Mouse (Mus musculus) heart, embryonic 10.5 days (tissue): ENCODE results near the gene Pou3f1. TPM values are rescaled to one million over a fixed set of nuclear protein-coding genes. Genes with fewer than 3 reads are reported as not detected.
A peak's percentile ranks its signal among the peaks of the same experiment; 100 is the strongest.

ENCODE experiments used
- DNase-seq: peaks from one replicate; pipeline ENCODE4 v3.0.0-alpha.2; 2017; ENCODE audit warnings: low spot score
- H3K27ac ChIP-seq: fragments of 300-500 bp; sonication (generic); 2 replicates; pipeline ENCODE4 v1.5.1; 2016; ENCODE audit warnings: mild to moderate bottlenecking
- H3K27me3 ChIP-seq: fragments of 300-500 bp; sonication (generic); 2 replicates; pipeline ENCODE4 v1.6.1; 2016; ENCODE audit warnings: mild to moderate bottlenecking; ENCODE audit not compliant: poor library complexity, insufficient read depth, severe bottlenecking
- H3K36me3 ChIP-seq: fragments of 300-500 bp; sonication (generic); 2 replicates; pipeline ENCODE4 v1.6.1; 2016; ENCODE audit warnings: mild to moderate bottlenecking, moderate library complexity
- H3K4me1 ChIP-seq: fragments of 300-500 bp; sonication (generic); 2 replicates; pipeline ENCODE4 v1.6.1; 2016; ENCODE audit warnings: mild to moderate bottlenecking
- H3K4me3 ChIP-seq: fragments of 300-500 bp; sonication (generic); 2 replicates; pipeline ENCODE4 v1.5.1; 2016; ENCODE audit warnings: mild to moderate bottlenecking, moderate library complexity
- H3K9me3 ChIP-seq: fragments of 300-500 bp; sonication (generic); 2 replicates; pipeline ENCODE4 v1.6.1; 2016; ENCODE audit warnings: mild to moderate bottlenecking, moderate library complexity
- WGBS: fragments of 180-500 bp; shearing (Covaris S2); methylation state at CpG from one replicate; pipeline ENCODE4 v1.1.7; 2016; 5-methylcytosine and 5-hydroxymethylcytosine counted together
- polyA plus RNA-seq: library from polyadenylated mRNA; unstranded; fragments of >200 nt; fragmentation: Nextera tagmentation; extraction: Ambion mirVana; gene quantifications from 2 replicates; pipeline ENCODE4 v1.2.1, GENCODE M21; 2016

The Pou3f1 gene
- polyA plus RNA-seq, 1 experiment from 2014 or later, result 0.35 TPM

DNA sequence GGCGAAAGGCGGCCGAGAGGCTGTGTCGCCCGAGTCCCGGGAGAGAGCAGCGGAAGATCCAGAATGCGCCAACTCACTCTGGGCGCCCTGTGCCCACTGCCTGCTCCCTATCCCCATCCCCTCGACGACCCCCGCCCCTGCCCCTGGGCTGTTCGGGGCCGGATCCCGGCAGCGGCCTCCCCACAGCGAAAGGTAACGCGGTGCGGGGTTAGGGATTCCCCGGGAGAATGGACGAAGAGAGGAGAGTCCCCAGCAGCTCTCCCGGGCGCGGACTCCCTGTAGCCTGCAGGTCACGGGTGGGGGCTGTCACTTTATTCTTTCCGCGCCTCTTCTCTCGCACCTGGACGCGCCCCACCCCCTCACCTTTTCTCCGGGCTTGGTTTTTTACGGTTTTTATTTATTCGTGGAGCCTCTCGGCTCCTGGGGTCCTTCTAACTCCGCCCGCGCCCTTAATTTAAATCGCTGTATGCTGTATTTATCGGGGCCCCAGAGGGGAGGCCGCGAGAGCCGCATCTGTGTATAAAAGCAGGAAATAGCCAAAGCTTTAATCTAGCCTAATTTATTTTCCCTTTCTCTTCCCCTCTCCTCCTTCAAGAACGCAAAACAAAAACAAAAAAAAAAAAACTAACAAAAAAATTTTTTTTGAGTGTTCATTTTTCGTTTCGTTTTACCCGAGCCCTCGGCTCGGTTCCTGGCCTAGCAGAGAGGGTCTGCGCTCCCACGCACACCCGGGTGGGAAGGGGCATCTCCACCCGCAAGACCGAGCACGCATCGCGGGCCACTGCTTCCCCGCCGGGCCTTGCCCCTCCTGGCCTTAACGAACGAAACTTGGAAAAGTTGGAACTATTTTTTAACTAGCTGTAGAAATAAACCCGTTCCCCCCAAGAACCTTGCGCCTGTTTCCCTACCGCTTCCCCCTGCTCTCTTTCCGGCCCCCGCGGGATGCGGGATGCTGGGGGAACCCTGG, 2.9 kb downstream of the Pou3f1 start:
- no peak for DNase-seq
- Histone ChIP-seq H3K27ac (no peak overlapping the region), H3K4me1 (peaks cover 31% of the 10 kb centered on the region), H3K4me3 (peak overlapping the region; percentile 83), H3K27me3 (peaks cover 98% of the 10 kb centered on the region), H3K9me3 (no peaks in the 10 kb centered on the region), H3K36me3 (no peaks in the 10 kb centered on the region)
- 2% methylated on average over 68 of the region's 68 CpGs for WGBS

- no peak for DNase-seq
- peaks cover 98% of the 10 kb centered on the region for H3K27me3 ChIP-seq
- no peaks in the 10 kb centered on the region for H3K36me3 ChIP-seq
- 46% methylated on average over 3 of the region's 3 CpGs for WGBS
- H3K9me3 ChIP-seq, result no peaks in the 10 kb centered on the region
- H3K27ac ChIP-seq, result no peak overlapping the region
- H3K4me3 ChIP-seq, result no peak overlapping the region
- peaks cover 31% of the 10 kb centered on the region for H3K4me1 ChIP-seq
Observed at GRCm38 (mm10) chr4:124660603-124661002, 4.0 kb downstream of the Pou3f1 start.

DNA sequence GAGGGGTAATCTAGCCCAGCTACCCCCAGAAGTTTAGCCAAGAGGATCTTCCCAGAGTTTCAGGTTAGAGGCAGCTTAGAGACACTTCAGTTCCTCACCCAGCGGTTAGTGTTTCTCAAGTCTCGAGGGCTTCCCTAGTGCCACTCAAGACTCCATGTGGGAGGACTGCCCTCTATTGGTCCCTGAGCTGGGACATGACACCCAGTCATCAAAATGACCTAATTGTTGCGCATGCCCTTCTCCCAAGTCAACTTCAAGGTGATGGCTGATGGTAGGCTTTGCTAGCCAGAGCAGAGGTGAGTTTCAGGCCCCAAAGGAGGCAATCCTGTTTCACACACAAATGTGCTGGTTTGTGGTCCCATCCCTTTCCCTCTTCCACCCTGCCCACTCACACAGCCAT, 6.4 kb downstream of the Pou3f1 start:
- WGBS, result 30% methylated on average over 3 of the region's 3 CpGs
- DNase-seq, result no peak
- no peak overlapping the region for H3K27ac ChIP-seq
- no peaks in the 10 kb centered on the region for H3K9me3 ChIP-seq
- no peak overlapping the region for H3K4me3 ChIP-seq
- H3K4me1 ChIP-seq, result peaks cover 12% of the 10 kb centered on the region
- peaks cover 98% of the 10 kb centered on the region for H3K27me3 ChIP-seq
- H3K36me3 ChIP-seq, result no peaks in the 10 kb centered on the region

- peaks cover 2% of the 10 kb centered on the region for H3K4me1 ChIP-seq
- H3K36me3 ChIP-seq, result no peaks in the 10 kb centered on the region
- no peak overlapping the region for H3K27ac ChIP-seq
- H3K27me3 ChIP-seq, result peaks cover 98% of the 10 kb centered on the region
- 80% methylated on average over 9 of the region's 9 CpGs for WGBS
- no peak overlapping the region for H3K4me3 ChIP-seq
- no peaks in the 10 kb centered on the region for H3K9me3 ChIP-seq
- DNase-seq, result no peak
Observed at GRCm38 (mm10) chr4:124664185-124664584, 7.6 kb downstream of the Pou3f1 start.

- 79% methylated on average over 15 of the region's 15 CpGs for WGBS
Observed at GRCm38 (mm10) chr4:124664604-124665003, 8.0 kb downstream of the Pou3f1 start.

DNA sequence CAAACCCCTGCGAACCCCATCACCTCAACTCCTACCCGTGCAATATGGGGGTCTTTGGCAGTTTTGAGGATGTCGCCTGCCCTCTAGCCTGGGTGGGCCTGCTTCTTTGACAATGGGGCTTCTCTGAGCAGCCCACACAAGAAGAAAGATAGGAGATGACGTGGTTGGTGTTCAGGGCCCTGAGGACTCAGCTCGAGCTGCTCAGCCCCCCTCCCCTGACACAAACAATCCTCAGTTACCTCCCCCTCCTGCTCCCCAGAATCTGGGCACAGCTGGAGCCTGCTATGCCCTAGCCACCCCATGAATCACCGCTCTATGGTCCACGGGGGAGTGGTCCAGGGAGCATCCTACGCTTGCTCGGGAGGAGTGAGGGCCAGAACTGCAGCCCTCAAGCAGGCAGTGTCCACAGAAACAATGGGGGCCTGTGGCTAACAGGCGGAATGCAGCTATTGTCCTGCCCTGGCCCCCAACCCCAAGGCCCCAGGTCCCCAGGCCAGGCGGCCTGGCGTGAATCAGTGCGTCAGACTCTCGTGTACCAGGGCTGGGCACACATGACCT, 10.9 kb downstream of the Pou3f1 start:
- Histone ChIP-seq H3K4me3 (no peak overlapping the region), H3K4me1 (peaks cover 17% of the 10 kb centered on the region), H3K27me3 (peaks cover 95% of the 10 kb centered on the region), H3K27ac (no peak overlapping the region), H3K9me3 (no peaks in the 10 kb centered on the region), H3K36me3 (no peaks in the 10 kb centered on the region)
- DNase-seq, result no peak
- WGBS, result 38% methylated on average over 14 of the region's 14 CpGs

More at GRCm38 (mm10) chr4:124664604-124665003, 8.0 kb downstream of the Pou3f1 start:
- no peak overlapping the region for H3K4me3 ChIP-seq
- H3K4me1 ChIP-seq, result no peaks in the 10 kb centered on the region; the same call in 1 of the 2 replicates
- DNase-seq, result no peak
- peaks cover 97% of the 10 kb centered on the region for H3K27me3 ChIP-seq
- H3K36me3 ChIP-seq, result no peaks in the 10 kb centered on the region
- no peak overlapping the region for H3K27ac ChIP-seq
- no peaks in the 10 kb centered on the region for H3K9me3 ChIP-seq

DNA sequence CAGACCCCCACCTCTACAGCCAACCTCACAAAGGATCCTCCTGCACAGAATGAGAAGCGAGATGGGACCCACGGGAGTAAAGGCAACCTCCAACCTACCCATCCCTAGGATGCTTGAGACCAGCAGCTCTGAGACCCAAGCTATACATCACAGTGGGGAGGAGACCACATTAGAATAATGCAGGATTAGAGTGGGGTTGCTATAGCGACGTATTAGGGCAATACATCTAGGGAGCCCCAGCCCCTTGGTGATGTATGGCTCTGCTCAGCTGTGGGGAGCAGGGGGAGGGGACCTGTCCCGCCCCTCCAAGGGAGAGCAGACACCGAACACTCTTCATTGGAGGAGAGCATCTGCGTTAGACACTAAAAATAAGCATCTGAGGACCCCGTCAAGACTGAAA, 11.5 kb downstream of the Pou3f1 start:
- 22% methylated on average over 8 of the region's 8 CpGs for WGBS
- no peak for DNase-seq
- no peaks in the 10 kb centered on the region for H3K36me3 ChIP-seq
- H3K4me1 ChIP-seq, result peaks cover 22% of the 10 kb centered on the region
- peaks cover 95% of the 10 kb centered on the region for H3K27me3 ChIP-seq
- H3K4me3 ChIP-seq, result no peak overlapping the region
- H3K9me3 ChIP-seq, result no peaks in the 10 kb centered on the region
- H3K27ac ChIP-seq, result no peak overlapping the region

GRCm38 (mm10) chr4:124670232-124670631, 13.6 kb downstream of the Pou3f1 start:
- no peaks in the 10 kb centered on the region for H3K9me3 ChIP-seq
- H3K36me3 ChIP-seq, result no peaks in the 10 kb centered on the region
- no peak overlapping the region for H3K4me3 ChIP-seq
- 65% methylated on average over 8 of the region's 8 CpGs for WGBS
- H3K27ac ChIP-seq, result no peak overlapping the region
- peaks cover 25% of the 10 kb centered on the region for H3K4me1 ChIP-seq
- no peak for DNase-seq
- H3K27me3 ChIP-seq, result peaks cover 90% of the 10 kb centered on the region

- no peak overlapping the region for H3K27ac ChIP-seq
- peaks cover 25% of the 10 kb centered on the region for H3K4me1 ChIP-seq
- peaks cover 76% of the 10 kb centered on the region for H3K27me3 ChIP-seq
- H3K9me3 ChIP-seq, result no peaks in the 10 kb centered on the region
- 0 out of 2 replicates have a peak, but pooled peaks cover 2% of the 10 kb centered on the region for H3K36me3 ChIP-seq
- WGBS, result 15% methylated on average over 7 of the region's 7 CpGs
- no peak for DNase-seq
- H3K4me3 ChIP-seq, result peak overlapping the region; percentile 47
Observed at GRCm38 (mm10) chr4:124671583-124671982, 15.0 kb downstream of the Pou3f1 start.

DNA sequence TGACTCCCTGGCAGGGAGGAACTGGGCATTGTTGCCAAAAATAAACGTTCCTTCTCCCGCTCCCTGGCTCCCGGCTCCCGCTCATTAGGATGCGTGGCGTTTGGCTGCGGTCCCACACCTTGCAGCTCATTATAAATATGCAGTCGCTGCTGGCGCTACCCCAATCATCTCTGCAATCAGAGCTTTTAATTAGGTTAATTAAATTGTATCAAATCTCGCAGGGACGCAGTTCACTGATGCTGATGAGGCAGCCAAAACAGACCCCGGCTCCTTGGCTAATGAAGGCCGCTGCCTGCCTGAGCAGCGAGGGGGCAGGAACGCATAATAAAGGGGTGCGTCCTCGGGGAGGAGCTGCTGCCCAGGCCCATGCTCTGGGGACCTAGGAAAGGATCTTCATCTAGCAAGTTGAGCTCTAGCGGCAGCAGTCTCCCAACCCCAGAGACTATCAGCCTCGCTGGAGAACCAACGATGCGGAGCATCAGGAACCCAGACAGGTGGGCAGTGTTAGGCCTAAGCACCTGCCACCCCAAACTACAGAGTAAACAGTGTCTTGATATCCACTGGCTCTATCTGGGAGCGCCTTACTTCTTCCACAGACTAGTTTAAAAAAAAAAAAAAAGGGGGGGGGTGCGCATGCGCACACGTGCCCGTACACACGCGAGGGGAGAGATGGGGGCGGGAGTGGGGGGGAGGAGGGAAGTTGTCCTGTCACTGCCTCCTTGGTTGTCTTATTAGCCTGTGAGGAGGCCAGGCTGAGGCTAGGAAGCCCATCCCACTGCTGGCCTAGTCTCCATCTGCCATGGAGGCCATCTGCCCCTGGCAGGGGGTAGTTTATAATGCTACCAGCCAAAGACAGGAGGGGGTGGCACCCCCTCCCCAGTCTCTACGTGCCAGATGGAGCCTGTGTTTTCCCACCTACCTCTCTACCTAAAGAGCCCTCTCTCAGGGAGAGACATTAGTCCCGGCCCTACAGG, 16.0 kb downstream of the Pou3f1 start:
- H3K9me3 ChIP-seq, result no peaks in the 10 kb centered on the region

GRCm38 (mm10) chr4:124674334-124675032, 17.9 kb downstream of the Pou3f1 start:
- WGBS, result 64% methylated on average over 17 of the region's 17 CpGs
- DNase-seq, result no peak
- peaks cover 25% of the 10 kb centered on the region for H3K4me1 ChIP-seq
- H3K27me3 ChIP-seq, result peaks cover 47% of the 10 kb centered on the region
- no peak overlapping the region for H3K27ac ChIP-seq
- peaks cover 29% of the 10 kb centered on the region for H3K36me3 ChIP-seq
- H3K9me3 ChIP-seq, result no peaks in the 10 kb centered on the region
- H3K4me3 ChIP-seq, result no peak overlapping the region

More for the DNA sequence above, 16.0 kb downstream of the Pou3f1 start:
- H3K27me3 ChIP-seq, result peaks cover 66% of the 10 kb centered on the region
- peaks cover 11% of the 10 kb centered on the region; the same call in 1 of the 2 replicates for H3K36me3 ChIP-seq
- H3K4me1 ChIP-seq, result peaks cover 25% of the 10 kb centered on the region
- H3K4me3 ChIP-seq, result peak overlapping the region; percentile 47
- 4% methylated on average over 30 of the region's 31 CpGs for WGBS
- DNase-seq, result no peak
- H3K27ac ChIP-seq, result no peak overlapping the region

DNA sequence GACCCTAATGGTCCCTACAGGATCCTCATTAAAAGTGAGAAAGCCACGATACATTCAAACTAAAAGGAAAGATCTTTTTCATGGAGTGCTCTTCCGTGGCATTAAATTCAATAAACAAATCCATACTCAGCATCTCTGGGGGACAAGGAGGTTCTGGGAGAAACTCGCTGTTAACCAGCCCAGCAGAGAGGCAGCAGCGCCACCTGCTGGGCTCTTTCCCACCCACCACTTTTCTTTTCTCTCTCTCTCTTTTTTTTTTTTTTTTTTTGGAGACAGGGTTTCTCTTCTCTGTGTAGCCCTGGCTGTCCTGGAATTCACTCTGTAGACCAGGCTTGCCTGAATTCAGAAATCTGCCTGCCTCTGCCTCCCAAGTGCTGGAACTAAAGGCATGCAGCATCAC, 18.4 kb downstream of the Pou3f1 start:
- Histone ChIP-seq H3K36me3 (peaks cover 35% of the 10 kb centered on the region), H3K27me3 (peaks cover 46% of the 10 kb centered on the region), H3K4me1 (peaks cover 25% of the 10 kb centered on the region), H3K9me3 (no peaks in the 10 kb centered on the region), H3K4me3 (no peak overlapping the region), H3K27ac (no peak overlapping the region)
- no peak for DNase-seq
- 3% methylated on average over 4 of the region's 4 CpGs for WGBS
